Mouse (Mus musculus): Measurements from ENCODE around the gene Klhl12. TPM values are rescaled to one million over a fixed set of nuclear protein-coding genes. Genes with fewer than 3 reads are reported as not detected.

Gene Klhl12
- total RNA-seq (2021) = 10 to 100 TPM; 43.5 to 44.4 TPM
- long read RNA-seq, experiment 1, transcript Klhl12-201 (12 exons, 3,408 nt) = major isoform, 13 of 18 reads
- long read RNA-seq, experiment 1, partial matches to known transcripts = 2 of 18 reads
- long read RNA-seq, experiment 1, other reads (novel, unspliced or antisense) = 3 of 18 reads
- long read RNA-seq, experiment 2, transcript Klhl12-201 (12 exons, 3,408 nt) = major isoform, 8 of 20 reads
- long read RNA-seq, experiment 2, partial matches to known transcripts = 7 of 20 reads
- long read RNA-seq, experiment 2, other reads (novel, unspliced or antisense) = 3 of 20 reads

DNA sequence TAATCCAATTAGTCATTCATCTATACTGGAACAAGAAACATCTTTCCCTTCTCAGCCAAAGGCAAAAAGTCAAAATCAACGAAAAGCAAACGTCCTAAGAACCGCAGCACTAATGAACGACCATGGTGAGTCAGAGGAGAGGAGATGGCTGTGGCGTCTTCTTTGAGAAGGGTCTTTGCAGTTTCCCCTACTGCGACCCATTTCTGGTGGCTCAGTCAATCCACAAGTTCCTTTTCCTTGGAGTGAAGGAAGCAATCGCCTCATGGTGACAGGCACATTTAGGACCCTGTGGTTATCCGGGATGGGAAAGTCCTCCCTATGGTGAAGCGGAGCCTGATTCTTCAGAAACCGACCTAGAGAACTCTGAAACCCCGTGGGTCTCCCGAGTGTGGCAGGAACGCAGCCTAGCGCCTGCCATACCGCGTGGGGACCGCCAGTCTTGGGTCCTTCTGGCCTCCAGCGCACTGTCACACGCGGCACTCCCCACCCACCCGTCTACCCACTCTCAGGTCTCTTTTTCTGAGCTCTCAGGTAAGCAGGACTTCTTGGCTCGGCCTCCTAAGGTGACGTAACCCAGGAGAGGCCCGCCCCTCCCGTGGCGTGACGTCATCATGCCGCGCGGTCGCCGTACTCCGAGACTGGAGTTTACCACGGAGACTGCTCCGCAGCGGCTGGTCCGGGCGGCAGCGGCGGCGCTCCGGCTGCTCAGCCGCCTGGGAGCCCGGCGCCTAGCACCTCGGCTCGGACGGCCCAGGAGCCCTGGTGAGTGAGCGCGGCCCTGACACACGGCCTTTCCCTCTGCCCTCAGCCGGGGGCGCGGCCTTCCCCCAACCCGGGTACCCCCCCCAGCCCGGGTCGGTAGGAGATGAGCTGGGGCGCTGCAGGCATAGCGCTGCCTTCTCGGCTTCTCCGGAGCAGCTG is at the start of gene Klhl12:
Klhl12 (plus strand) TSS at position 628 of the 921 bp plus-strand sequence.
- Histone ChIP-seq H3K4me3 (peak within 1 kb of the TSS; percentile 82), H3K27ac (peak within 1 kb of the TSS; percentile 90)
- peak; percentile 91 to 97 for DNase-seq (ENCODE audit: low spot score in 2 of 2)
- TF ChIP-seq CTCF (conservative IDR thresholded peaks at IDR 0.05) = peak; percentile 51

DNA sequence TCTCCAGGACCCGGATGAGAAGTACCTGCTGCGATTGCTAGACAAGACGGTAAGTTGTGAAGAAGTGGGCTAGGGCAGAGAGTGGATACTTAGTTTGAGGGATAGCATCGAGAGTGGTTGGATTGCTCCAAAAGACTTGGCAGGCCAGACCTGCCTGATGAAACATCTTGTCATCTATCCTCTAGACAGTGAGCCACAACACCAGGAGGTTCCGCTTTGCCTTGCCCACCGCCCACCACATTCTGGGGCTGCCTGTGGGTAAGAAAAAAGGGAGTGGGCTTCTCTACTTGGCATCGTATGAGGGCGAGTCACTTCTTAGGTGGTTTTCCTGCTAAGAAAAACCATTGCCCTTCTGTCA is 48.9 kb upstream of the Klhl12 start:
- peak overlapping the region; percentile 65; the same call in 1 of the 2 replicates for H3K27ac ChIP-seq
- no peak for DNase-seq (ENCODE audit: low spot score in 2 of 2)
- no peak for TF ChIP-seq CTCF (conservative IDR thresholded peaks at IDR 0.05)
- peak overlapping the region; percentile 89 for H3K4me3 ChIP-seq

DNA sequence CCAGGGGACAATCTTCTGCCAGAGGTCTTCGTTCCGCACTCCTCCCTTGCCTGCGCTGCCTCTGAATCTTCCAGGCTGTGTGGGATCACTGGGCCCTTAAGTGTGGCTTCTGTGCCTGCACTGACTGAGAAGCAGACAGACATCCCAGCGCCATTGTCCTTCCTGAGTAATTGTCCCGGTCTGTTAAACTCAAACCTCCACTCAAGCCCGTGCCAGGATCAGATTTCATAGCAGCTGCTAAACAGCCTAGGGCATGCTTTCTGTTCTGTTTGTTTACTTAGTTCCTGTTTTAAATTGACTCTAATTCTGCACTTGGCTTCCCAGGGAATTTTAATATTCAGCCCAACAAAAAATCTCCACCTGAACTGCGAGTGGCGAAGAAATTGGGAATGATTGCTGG is 47.3 kb upstream of the Klhl12 start:
- Histone ChIP-seq H3K4me3 (no peak overlapping the region), H3K27ac (no peak overlapping the region)
- TF ChIP-seq CTCF (conservative IDR thresholded peaks at IDR 0.05) = no peak
- no peak for DNase-seq (ENCODE audit: low spot score in 2 of 2)

DNA sequence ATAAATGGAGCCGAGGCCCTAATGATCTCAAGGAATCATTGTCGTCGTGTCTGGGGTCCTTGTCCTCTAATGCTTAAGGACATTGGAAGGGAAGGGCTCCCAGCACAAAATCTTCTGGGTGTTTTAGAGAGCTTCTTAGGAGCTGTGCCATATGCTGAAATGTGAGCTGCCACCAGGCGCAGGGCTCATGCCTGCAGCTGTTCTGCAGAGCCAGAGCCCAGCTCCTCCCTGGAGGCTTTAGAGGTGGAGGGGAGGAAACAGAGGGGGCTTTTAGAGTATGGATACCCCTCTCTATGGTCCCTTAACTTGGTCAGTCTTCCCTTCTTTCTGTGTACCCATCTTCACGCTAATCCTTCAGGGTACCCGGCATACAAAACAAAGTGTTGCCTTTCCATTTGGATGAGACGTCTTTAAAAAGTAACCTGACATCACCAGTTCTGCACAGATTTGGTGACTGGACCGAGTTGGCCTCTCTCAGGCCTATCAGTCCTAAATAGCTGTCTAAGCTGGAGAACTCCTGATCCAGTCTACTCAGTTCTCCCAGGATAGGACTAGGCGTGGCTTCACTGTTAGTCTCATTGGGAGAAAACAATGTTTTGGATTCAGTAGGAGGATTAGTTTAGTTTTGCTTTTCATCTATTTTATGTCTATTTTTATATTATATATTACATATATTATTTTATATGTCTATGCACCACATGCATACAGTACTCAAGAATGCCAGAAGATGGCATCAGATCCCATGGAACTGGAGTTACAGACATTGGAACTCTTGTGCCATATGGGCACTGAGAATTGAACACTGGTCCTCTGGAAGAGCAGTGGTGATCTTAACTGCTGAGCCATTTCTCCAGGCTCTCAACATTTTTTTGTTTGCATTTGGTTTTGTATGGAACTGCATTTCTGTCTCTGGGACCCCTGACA is 43.4 kb upstream of the Klhl12 start:
- peak; percentile 31 for TF ChIP-seq CTCF (conservative IDR thresholded peaks at IDR 0.05)
- Histone ChIP-seq H3K4me3 (no peak overlapping the region), H3K27ac (no peak overlapping the region)
- no peak for DNase-seq (ENCODE audit: low spot score in 2 of 2)

DNA sequence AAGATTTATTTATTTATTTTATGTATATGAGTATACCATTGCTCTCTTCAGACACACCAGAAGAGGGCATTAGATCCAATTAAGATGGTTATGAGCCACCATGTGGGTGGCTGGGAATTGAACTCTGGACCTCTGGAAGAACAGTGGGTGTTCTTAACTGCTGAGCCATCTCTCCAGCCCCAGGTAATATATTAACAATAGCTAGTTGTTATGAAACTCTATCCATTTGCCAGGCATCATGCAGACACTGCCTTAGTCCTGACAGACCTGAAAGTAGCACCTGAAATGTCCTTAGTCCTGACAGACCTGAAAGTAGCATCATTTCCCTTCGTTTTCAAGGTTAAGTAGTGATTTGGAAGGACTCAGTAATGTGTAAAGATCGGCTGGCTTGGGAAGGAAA is 41.3 kb upstream of the Klhl12 start:
- no peak for TF ChIP-seq CTCF (conservative IDR thresholded peaks at IDR 0.05)
- DNase-seq (ENCODE audit: low spot score in 2 of 2) = no peak
- Histone ChIP-seq H3K27ac (peak overlapping the region; percentile 96; the same call in 1 of the 2 replicates), H3K4me3 (no peak overlapping the region)

DNA sequence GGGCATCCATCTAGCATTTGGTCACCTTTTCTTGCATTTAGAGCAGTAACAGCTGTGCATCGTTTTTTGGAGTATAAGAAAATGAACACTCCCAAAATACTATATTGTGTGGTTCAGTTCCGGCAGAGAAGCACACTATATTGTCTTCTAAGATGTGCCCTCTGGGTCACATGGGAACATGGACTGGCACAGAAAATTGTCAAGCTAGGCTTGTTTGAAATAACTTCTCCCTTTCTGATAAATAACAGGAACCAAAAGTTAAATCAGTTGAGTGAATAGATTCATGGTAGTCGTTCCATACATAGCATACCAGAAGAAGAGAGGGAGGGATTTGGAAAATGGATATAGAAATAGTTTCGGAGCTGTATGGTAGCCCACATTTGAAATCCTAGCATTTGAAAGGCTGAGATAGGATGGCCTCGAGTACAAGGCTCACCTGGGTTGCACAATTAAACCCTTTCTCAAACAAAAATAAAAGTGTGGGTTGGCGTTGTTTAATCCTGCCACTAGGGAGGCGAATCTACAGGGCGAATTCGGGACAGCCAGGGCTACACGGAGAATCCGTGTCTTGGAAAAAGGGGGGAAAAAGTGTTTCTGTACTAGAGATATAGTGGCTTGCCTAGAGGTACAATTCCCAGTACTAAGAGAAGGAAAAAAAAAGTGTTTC is 40.7 kb upstream of the Klhl12 start:
- DNase-seq (ENCODE audit: low spot score in 2 of 2) = no peak
- H3K27ac ChIP-seq = peak overlapping the region; percentile 96
- H3K4me3 ChIP-seq = peak overlapping the region; percentile 79
- TF ChIP-seq CTCF (conservative IDR thresholded peaks at IDR 0.05) = peak; percentile 57

DNA sequence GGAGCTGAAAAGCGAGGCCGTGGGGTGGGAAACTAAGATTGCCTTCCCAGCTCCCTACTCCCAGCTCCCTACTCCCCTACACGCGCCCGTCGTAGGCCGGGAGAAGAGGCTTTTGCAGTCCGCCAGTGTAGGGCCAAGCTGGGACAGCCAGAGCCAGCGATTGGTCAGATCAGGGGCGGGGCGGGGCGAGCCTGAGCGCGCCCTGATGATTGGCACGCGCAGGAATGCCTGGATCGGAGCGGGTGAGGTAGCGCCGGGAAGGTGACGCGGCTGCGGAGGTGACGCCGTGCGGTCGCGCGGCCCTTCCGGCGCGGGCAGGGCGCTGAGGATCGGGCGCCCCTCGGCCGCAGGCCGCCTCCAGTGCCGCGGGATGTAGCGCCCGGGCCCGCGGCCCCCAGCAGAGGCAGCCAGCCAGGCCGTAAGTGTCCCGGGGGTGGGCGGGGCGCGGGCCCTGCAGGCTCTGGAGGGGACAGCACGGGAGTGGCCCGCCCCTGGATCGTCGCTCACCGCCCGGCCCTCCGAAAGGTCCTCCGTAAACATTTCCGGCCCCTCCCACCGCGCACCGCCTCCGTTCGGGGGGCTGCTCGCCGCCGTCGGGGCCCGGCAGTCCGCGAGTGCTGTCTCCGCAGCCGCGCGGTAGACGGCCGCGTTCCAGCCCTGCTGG is 40.0 kb upstream of the Klhl12 start, which contains the start of gene Adipor1:
Adipor1 (plus strand) TSS at position 211 of the 664 bp plus-strand sequence.
- TF ChIP-seq CTCF (conservative IDR thresholded peaks at IDR 0.05) = peak; percentile 10; the same call in 1 of the 2 replicates
- DNase-seq (ENCODE audit: low spot score in 2 of 2) = peak; percentile 97 to 98
- H3K27ac ChIP-seq = peak within 1 kb of the TSS; percentile 96

DNA sequence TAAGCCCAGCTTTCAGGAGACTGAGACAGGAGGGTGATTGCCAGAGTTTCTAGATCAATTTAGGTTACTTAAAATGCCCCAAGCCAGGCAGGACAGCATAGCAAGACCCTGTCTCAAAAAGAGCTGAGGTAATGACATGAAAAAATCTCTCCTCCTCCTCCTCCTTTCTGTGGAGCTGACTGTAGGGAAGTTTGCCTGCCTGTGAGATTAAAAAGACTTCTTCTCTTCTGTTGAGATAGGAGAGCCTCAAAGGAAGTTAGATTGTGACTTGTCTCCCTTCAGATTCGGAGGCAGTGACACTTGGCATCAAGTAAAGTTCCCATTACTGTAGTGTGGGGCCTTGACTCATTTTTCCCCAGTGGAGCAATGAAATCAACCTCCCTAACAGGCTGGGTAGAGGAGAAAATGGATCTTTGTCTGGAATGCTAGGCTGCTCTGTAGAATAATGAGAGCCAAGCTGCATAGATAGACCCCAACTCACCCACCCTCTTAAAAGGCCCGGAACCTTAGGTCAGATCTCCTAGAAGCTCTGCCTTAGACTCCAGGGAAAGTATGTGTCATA is 36.8 kb upstream of the Klhl12 start:
- TF ChIP-seq CTCF (conservative IDR thresholded peaks at IDR 0.05) = no peak
- Histone ChIP-seq H3K4me3 (no peak overlapping the region), H3K27ac (no peak overlapping the region)
- no peak for DNase-seq (ENCODE audit: low spot score in 2 of 2)

More for the DNA sequence above, 40.0 kb upstream of the Klhl12 start, which contains the start of gene Adipor1:
- peak within 1 kb of the TSS; percentile 79 for H3K4me3 ChIP-seq

DNA sequence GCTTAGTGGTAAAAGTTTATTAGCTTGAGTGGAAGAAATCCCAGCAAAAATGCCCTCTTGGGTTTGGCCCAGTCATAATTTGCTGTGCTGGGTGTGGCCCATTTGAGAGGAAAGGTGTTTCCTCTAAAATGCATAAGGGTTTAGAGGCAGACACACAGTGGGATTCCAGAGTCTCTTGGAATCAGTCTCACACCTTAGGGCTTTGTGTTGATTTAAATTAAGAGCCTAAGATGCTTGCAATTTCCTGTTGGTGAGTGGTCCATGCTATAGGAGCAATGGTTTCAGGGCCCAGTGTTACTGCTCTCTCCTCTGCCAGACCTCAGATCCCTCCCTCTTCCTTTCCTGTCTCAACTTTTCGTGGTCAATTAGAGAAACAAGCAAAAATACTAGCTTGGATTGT is 36.2 kb upstream of the Klhl12 start:
- DNase-seq (ENCODE audit: low spot score in 2 of 2) = no peak
- Histone ChIP-seq H3K4me3 (no peak overlapping the region), H3K27ac (peak overlapping the region; percentile 8; the same call in 1 of the 2 replicates)
- no peak for TF ChIP-seq CTCF (conservative IDR thresholded peaks at IDR 0.05)

DNA sequence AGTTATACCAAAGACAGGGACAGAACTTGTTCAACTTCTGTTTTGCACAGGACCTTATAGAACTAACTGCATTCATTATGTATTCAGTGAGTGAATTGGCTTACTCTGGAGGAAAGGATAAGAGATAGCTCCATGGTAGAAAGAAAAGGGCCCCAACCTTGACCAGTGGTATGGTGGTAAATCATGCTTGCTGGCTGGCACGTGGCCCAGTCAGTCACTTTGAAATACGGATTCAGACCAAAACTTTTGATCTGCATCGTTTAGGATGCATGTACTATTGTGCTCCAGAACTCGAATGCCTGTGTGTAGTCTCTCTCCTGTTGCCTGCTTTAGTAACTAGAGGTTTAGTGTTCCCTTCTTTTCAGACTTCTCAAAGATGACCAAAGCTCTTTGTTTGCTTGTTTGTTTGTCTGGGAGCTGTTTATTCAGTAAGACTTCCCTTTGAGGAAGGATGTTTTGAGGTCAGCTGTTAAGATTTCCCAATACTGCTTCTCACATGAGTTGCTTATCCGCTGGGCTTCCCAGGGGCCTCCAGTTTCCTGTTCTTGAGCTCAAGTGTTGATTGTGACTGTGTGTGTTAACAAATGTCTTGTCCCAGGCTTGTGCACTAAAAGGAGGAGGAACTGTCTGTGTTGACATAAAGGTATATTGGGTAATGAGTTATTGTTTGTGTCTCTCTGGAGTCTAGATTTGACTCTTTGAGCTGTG is 35.4 kb upstream of the Klhl12 start:
- H3K27ac ChIP-seq = peak overlapping the region; percentile 8; the same call in 1 of the 2 replicates
- DNase-seq (ENCODE audit: low spot score in 2 of 2) = no peak

More for the DNA sequence above, 35.4 kb upstream of the Klhl12 start:
- no peak overlapping the region for H3K4me3 ChIP-seq
- no peak for TF ChIP-seq CTCF (conservative IDR thresholded peaks at IDR 0.05)

All from layer of hippocampus, adult 2 months (tissue).